Mouse (Mus musculus) lung, embryonic 14.5 days (tissue): ENCODE measurements at regions not wholly inside any gene's neighbourhood (a gene's known extent, or its start where the extent isn't known, plus 50 kb on each side); places are given as distances from the start of the nearest gene placed in this dataset.

Experiments used
- ATAC-seq: fragments of 200-750 bp; cut with Nextera tagmentation; 2 replicates; pipeline ENCODE4 v1.8.0; 2017; ENCODE audit warnings: mild to moderate bottlenecking, moderate TSS enrichment, moderate library complexity; ENCODE audit not compliant: insufficient read depth
- DNase-seq: peaks from one replicate; pipeline ENCODE4 v3.0.0-alpha.2; 2015
- H3K27ac ChIP-seq: fragments of 300-500 bp; sonication (generic); 2 replicates; pipeline ENCODE4 v1.5.1; 2014; ENCODE audit warnings: low read depth, mild to moderate bottlenecking, moderate library complexity
- H3K27me3 ChIP-seq: fragments of 300-500 bp; sonication (generic); 2 replicates; pipeline ENCODE4 v1.6.1; 2014; ENCODE audit warnings: low read length, control low read depth; ENCODE audit not compliant: insufficient read depth
- H3K36me3 ChIP-seq: fragments of 300-500 bp; sonication (generic); 2 replicates; pipeline ENCODE4 v1.6.1; 2014; ENCODE audit warnings: control low read depth; ENCODE audit not compliant: insufficient read depth
- H3K4me1 ChIP-seq: fragments of 300-500 bp; sonication (generic); 2 replicates; pipeline ENCODE4 v1.6.1; 2014; ENCODE audit warnings: antibody characterized with exemption, control low read depth; ENCODE audit not compliant: insufficient read depth
- H3K4me2 ChIP-seq: fragments of 300-500 bp; sonication (generic); 2 replicates; pipeline ENCODE4 v1.6.1; 2014; ENCODE audit warnings: mild to moderate bottlenecking
- H3K4me3 ChIP-seq: fragments of 300-500 bp; sonication (generic); 2 replicates; pipeline ENCODE4 v1.5.1; 2014; ENCODE audit warnings: low read depth, low read length
- H3K9ac ChIP-seq: fragments of 300-500 bp; sonication (generic); 2 replicates; pipeline ENCODE4 v1.6.1; 2014
- H3K9me3 ChIP-seq: fragments of 300-500 bp; sonication (generic); 2 replicates; pipeline ENCODE4 v1.6.1; 2016; ENCODE audit warnings: low read depth, low read length, control low read depth
- CTCF ChIP-seq: IDR thresholded peaks from 2 replicates; pipeline ENCODE4 v1.5.1; 2016; ENCODE audit warnings: antibody characterized with exemption, low read depth
- WGBS: fragments of 180-500 bp; shearing (Covaris S2); extraction: QIAGEN DNeasy Blood & Tissue Kit; methylation state at CpG from one replicate; pipeline ENCODE4 v1.1.7; 2014; 5-methylcytosine and 5-hydroxymethylcytosine counted together

DNA sequence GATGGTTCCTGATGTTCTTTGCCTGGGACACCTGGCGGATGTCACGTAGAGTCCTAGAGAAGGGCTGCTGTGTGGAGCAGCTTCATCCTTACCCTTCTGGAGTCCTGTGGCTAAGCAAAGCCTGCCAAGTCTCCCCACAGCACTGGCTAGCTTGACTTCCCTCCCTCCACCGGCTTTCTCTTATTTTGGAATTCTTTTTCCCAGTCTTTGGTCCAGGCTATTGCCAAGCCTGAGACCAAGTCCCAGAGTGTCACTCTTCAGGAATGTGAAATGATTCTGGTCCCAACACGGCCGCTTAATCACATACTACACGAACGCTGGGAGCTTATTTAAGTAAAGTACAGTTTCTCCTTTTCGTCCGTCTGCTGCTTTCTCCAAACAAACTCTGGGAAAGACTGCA lies 146.4 kb downstream of the Fndc1 start:
- no peaks in the 10 kb centered on the region for H3K4me1 ChIP-seq
- H3K27me3 ChIP-seq, result no peaks in the 10 kb centered on the region
- DNase-seq (no peak), ATAC-seq (no peak)
- H3K4me3 ChIP-seq, result no peak overlapping the region
- no peaks in the 10 kb centered on the region for H3K36me3 ChIP-seq
- H3K4me2 ChIP-seq, result no peak overlapping the region
- H3K27ac ChIP-seq, result no peak overlapping the region
- WGBS, result 76% methylated on average over 9 of the region's 9 CpGs
- H3K9ac ChIP-seq, result no peak overlapping the region
- TF ChIP-seq CTCF, result no peak
- no peaks in the 10 kb centered on the region for H3K9me3 ChIP-seq

DNA sequence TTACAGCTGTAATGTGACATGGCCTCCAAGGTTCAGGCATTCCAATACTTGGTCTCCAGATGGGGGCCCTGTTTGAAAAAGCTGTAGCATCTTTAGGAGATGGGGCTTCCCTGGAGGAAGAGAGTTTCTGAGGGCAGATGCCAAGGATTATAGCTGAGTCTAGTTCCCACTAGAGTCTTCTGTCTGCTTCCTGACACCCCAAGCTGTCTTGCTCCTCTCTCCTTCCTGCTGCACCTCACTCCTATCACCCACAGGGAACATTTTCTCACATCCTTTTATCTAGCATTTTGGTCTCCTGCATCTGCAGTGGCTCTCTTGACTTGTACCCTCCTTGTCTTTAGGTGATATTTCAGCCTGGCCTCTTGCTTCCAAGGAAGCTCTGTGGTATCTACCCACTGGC lies 147.3 kb downstream of the Fndc1 start:
- H3K36me3 ChIP-seq, result no peaks in the 10 kb centered on the region
- TF ChIP-seq CTCF, result no peak
- ATAC-seq, result no peak
- no peak for DNase-seq
- H3K4me2 ChIP-seq, result no peak overlapping the region
- no peak overlapping the region for H3K9ac ChIP-seq
- no peaks in the 10 kb centered on the region for H3K4me1 ChIP-seq
- H3K27ac ChIP-seq, result no peak overlapping the region
- no peaks in the 10 kb centered on the region for H3K9me3 ChIP-seq
- no peak overlapping the region for H3K4me3 ChIP-seq
- H3K27me3 ChIP-seq, result no peaks in the 10 kb centered on the region

DNA sequence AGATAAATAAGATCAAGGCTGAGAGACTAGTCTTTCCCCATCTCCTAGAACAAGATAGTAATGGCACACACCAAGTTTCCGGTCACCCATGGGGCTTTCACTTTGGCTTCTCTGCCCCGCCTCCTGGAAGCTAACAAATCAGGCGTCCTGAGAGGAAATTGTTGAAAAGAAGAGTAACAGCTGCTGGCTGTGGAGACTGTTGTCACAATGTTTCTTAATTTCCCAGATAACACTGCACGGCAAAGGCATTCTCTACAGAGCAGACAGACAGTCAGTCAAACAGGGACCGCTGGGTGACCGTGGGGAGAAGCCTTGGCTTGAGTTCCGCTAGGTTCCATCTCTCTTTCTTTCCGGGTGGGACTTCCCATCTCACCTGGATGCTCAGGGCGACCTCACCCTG lies 148.2 kb downstream of the Fndc1 start:
- Histone ChIP-seq H3K4me1 (no peaks in the 10 kb centered on the region), H3K9ac (no peak overlapping the region), H3K4me3 (no peak overlapping the region), H3K27ac (no peak overlapping the region), H3K36me3 (no peaks in the 10 kb centered on the region), H3K9me3 (no peaks in the 10 kb centered on the region), H3K27me3 (no peaks in the 10 kb centered on the region), H3K4me2 (no peak overlapping the region)
- ATAC-seq, result peak; percentile 60; the same call in 1 of the 2 replicates
- 52% methylated on average over 9 of the region's 9 CpGs for WGBS
- peak; percentile 66 for DNase-seq
- no peak for TF ChIP-seq CTCF

DNA sequence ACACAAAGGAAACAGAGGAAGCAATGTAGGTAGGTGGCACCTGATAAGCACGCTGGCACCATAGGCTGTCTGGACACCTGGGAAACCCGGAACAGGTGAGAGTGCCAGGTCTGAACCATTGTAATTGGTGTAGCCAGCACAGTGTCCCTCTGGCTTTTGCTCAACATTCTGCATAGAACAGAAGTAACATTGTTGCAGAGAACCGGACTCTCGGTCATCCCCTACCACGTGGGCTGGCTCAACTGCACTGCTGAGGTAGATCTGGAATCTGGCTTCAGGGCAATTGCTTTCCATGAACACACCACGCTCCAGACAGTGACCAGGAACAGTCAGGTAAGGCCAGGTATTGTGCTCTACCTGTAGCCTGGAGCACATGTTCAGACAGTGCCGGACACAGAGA lies 149.3 kb downstream of the Fndc1 start:
- Histone ChIP-seq H3K9me3 (no peaks in the 10 kb centered on the region), H3K27me3 (no peaks in the 10 kb centered on the region), H3K36me3 (no peaks in the 10 kb centered on the region), H3K4me3 (no peak overlapping the region), H3K4me1 (no peaks in the 10 kb centered on the region), H3K4me2 (no peak overlapping the region), H3K9ac (no peak overlapping the region), H3K27ac (no peak overlapping the region)
- WGBS, result 92% methylated on average over 7 of the region's 7 CpGs
- no peak for TF ChIP-seq CTCF
- no peak for DNase-seq
- ATAC-seq, result no peak

DNA sequence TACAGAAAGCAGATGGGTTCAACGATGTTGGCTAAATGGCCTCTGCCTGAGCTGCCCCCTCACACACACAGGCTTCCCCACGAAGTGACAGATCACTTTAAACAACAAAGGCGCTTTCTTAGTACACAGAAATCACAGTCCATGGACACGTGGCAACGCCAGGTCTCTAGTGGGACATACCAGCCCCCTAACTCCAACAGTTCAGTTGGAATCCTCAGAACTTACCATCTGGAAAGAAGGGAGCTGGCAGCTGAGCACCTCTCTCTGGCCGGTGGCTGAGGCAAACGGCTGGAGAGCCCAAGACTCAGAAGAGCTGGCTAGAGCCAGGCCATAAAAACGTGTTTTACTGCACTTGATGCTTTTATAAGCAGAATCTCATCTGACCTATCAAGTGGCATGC lies 149.8 kb downstream of the Fndc1 start:
- Histone ChIP-seq H3K9ac (no peak overlapping the region), H3K9me3 (no peaks in the 10 kb centered on the region), H3K4me3 (no peak overlapping the region), H3K4me1 (no peaks in the 10 kb centered on the region), H3K27ac (no peak overlapping the region), H3K4me2 (no peak overlapping the region), H3K36me3 (no peaks in the 10 kb centered on the region), H3K27me3 (no peaks in the 10 kb centered on the region)
- WGBS, result 68% methylated on average over 8 of the region's 8 CpGs
- no peak for TF ChIP-seq CTCF
- no peak for DNase-seq
- ATAC-seq, result no peak

DNA sequence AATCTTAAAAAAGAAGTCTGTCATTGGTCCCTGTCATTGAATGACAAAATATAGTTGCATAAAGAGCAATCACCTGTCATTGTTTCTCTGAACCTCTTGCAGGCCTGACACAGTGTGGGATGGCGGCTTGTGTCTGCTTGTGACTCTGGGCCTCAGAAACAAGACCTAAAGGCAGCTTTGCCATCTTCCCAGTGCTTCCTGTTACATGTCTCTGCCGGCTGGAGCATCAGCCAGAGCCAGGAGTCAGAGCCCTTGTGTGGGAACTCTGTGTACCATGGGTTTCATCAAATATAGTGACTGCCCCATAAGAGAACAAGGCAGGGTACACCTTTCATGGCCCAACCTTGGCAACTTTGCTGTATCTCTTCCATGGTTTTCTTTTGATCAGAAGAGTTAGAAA lies 150.3 kb downstream of the Fndc1 start:
- Histone ChIP-seq H3K4me3 (no peak overlapping the region), H3K36me3 (no peaks in the 10 kb centered on the region), H3K9ac (no peak overlapping the region), H3K9me3 (no peaks in the 10 kb centered on the region), H3K27me3 (no peaks in the 10 kb centered on the region), H3K4me1 (no peaks in the 10 kb centered on the region), H3K4me2 (no peak overlapping the region), H3K27ac (no peak overlapping the region)
- 82% methylated on average over 2 of the region's 2 CpGs for WGBS
- DNase-seq (no peak), ATAC-seq (no peak)
- TF ChIP-seq CTCF, result no peak

DNA sequence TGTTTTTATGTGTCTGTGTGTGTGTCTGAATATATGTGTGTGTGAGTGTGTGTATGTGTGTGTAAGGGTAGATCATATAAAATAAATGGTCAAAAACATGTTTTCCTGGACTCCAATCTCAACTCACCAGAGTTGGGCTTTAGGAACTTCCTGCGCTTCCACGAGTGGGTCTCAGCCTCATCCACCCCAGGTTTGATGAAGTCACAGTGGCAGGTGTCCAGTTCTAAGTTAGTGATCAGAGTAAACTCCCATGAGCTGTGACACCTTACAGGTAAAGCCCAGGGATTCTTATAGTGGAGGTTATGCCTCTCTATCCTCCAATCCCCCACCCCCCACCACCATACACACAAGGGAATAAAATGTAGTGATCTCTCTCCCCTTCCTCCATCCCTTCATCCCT lies 152.6 kb downstream of the Fndc1 start:
- WGBS, result 91% methylated on average over 2 of the region's 2 CpGs
- TF ChIP-seq CTCF, result no peak
- no peak overlapping the region for H3K4me3 ChIP-seq
- H3K4me2 ChIP-seq, result no peak overlapping the region
- DNase-seq, result no peak
- H3K36me3 ChIP-seq, result no peaks in the 10 kb centered on the region
- ATAC-seq, result no peak
- no peak overlapping the region for H3K9ac ChIP-seq
- H3K4me1 ChIP-seq, result no peaks in the 10 kb centered on the region
- no peaks in the 10 kb centered on the region for H3K27me3 ChIP-seq
- no peaks in the 10 kb centered on the region for H3K9me3 ChIP-seq
- H3K27ac ChIP-seq, result no peak overlapping the region

DNA sequence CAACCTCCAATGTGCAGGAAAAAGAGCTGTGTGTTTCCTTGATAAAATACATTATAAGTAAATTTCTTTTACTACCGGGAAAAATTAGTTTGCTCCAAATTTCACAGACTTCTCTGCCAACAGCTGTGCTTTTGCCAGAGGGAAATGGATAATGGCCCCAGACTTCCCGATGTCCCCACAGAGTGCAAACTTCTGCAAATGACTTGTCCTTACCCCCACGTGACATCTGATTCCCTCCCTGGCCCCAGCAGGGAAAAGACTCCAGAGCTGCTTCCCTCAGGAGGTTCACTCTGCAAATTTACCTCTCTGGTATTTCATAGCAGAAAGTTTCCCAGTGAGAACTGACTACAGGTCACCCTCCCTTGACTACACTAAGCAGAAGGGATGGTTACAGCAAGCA lies 159.3 kb downstream of the Fndc1 start:
- H3K4me2 ChIP-seq, result no peak overlapping the region
- H3K27ac ChIP-seq, result no peak overlapping the region
- 25% methylated on average over 3 of the region's 3 CpGs for WGBS
- H3K4me1 ChIP-seq, result 0 out of 2 replicates have a peak, but pooled peaks cover 6% of the 10 kb centered on the region
- H3K36me3 ChIP-seq, result no peaks in the 10 kb centered on the region
- H3K9ac ChIP-seq, result no peak overlapping the region
- H3K4me3 ChIP-seq, result no peak overlapping the region
- H3K9me3 ChIP-seq, result no peaks in the 10 kb centered on the region
- no peak for TF ChIP-seq CTCF
- DNase-seq (no peak), ATAC-seq (no peak)
- no peaks in the 10 kb centered on the region for H3K27me3 ChIP-seq
